Mouse (Mus musculus) T-helper 17 cell (primary cell): ENCODE data around the gene Rdh12.
"Not testable (repeated sequence)": the region's sequence is repeated elsewhere in the genome, so short reads cannot be mapped to it uniquely, and the experiment has no call there.

ENCODE experiments used
- in situ Hi-C, 2 experiments: fragments of 300-600 bp; cut with MboI, MseI; formaldehyde crosslinking; loops; 1 replicate in 1 of 2; 2 replicates in 1 of 2; pipeline ENCODE4 v1.15.1; 2025; ENCODE audit warnings: high pct_unique_total_duplicates in 2 of 2

The Rdh12 gene

GRCm38 (mm10) chr12:79208703-79209464 lies at the start of gene Rdh12:
Gene Rdh12, plus strand, starts transcription at chr12:79208914.
- in situ Hi-C loops, result no loop called here

GRCm38 (mm10) chr12:79162876-79163275 lies 45.8 kb upstream of the Rdh12 start:
- in situ Hi-C loops, result no loop called here

- in situ Hi-C loops, result no loop called here
These were observed 39.5 kb upstream of the Rdh12 start for GRCm38 (mm10) chr12:79169173-79169572.

GRCm38 (mm10) chr12:79170421-79170820 lies 38.3 kb upstream of the Rdh12 start:
- in situ Hi-C loops, result no loop called here

GRCm38 (mm10) chr12:79171269-79171995 lies 37.3 kb upstream of the Rdh12 start:
- in situ Hi-C loops, result no loop called here

GRCm38 (mm10) chr12:79172019-79172941 lies 36.4 kb upstream of the Rdh12 start, which contains the start of gene Vti1b:
Gene Vti1b, minus strand, starts transcription at chr12:79172667.
- in situ Hi-C loops, result no loop called here

GRCm38 (mm10) chr12:79173721-79174120 lies 35.0 kb upstream of the Rdh12 start:
- in situ Hi-C loops, result no loop called here

- in situ Hi-C loops, result no loop called here
These were observed 32.7 kb upstream of the Rdh12 start for GRCm38 (mm10) chr12:79175998-79176397.

GRCm38 (mm10) chr12:79185160-79185559 lies 23.6 kb upstream of the Rdh12 start:
- in situ Hi-C loops, result not testable (repeated sequence)

GRCm38 (mm10) chr12:79190931-79191673 lies 17.6 kb upstream of the Rdh12 start:
- in situ Hi-C loops, result loop anchor here in 1 of 2 experiments (5.0 kb wide), 1 partner anchor 106 kb away; the partner anchor contains the start of genes Rad51b and Zfyve26

GRCm38 (mm10) chr12:79191701-79192100 lies 17.0 kb upstream of the Rdh12 start:
- in situ Hi-C loops, result loop anchor here in 1 of 2 experiments (5.0 kb wide), 1 partner anchor 106 kb away; the partner anchor contains the start of genes Rad51b and Zfyve26

- in situ Hi-C loops, result loop anchor here in 1 of 2 experiments (5.0 kb wide), 1 partner anchor 105 kb away; the partner anchor contains the start of genes Rad51b and Zfyve26
These were observed 16.5 kb upstream of the Rdh12 start, which contains the start of gene Rdh11 for GRCm38 (mm10) chr12:79192193-79192592. Gene Rdh11, minus strand, starts transcription at chr12:79192293.

- in situ Hi-C loops, result loop anchor here in 1 of 2 experiments (5.0 kb wide), 1 partner anchor 104 kb away; the partner anchor contains the start of genes Rad51b and Zfyve26
These were observed 15.3 kb upstream of the Rdh12 start for GRCm38 (mm10) chr12:79193441-79193840.

- in situ Hi-C loops, result no loop called here
These were observed 11.6 kb upstream of the Rdh12 start for GRCm38 (mm10) chr12:79197105-79197504.

GRCm38 (mm10) chr12:79201882-79202281 lies 6.8 kb upstream of the Rdh12 start:
- in situ Hi-C loops, result no loop called here

- in situ Hi-C loops, result no loop called here
These were observed 2.7 kb downstream of the Rdh12 start for GRCm38 (mm10) chr12:79211447-79211846.

GRCm38 (mm10) chr12:79217511-79217910 lies 8.8 kb downstream of the Rdh12 start:
- in situ Hi-C loops, result no loop called here

- in situ Hi-C loops, result no loop called here
These were observed 26.9 kb downstream of the Rdh12 start for GRCm38 (mm10) chr12:79235485-79236080.

GRCm38 (mm10) chr12:79241985-79242384 lies 33.3 kb downstream of the Rdh12 start:
- in situ Hi-C loops, result no loop called here

- in situ Hi-C loops, result no loop called here
These were observed 34.2 kb downstream of the Rdh12 start for GRCm38 (mm10) chr12:79242921-79243320.
